ENCODE assay signal across 22 mouse cellular contexts in genomic region chr11:103665695-103666094, GRCm38 (mm10). TPM values are rescaled to one million over a fixed set of nuclear protein-coding genes. Genes with fewer than 3 reads are reported as not detected.
DNase-seq lines count a peak whose midpoint lies in the region; ATAC-seq and TF ChIP-seq lines count a peak whose summit lies in the region.
"Had no signal": no experiment of that assay in that cellular context is flagged by ENCODE, and none has a peak within 500 bp of the region (broad histone marks: within the 10 kb centered on the region; RNA-seq: fewer than 3 reads in every experiment).

No protein-coding gene starts in this region.

- 42% methylated on average over 1 of the region's 1 CpGs for WGBS in forebrain, embryonic 15.5 days
- 45% methylated on average over 1 of the region's 1 CpGs for WGBS in forebrain, embryonic 12.5 days
- WGBS in neural tube, embryonic 15.5 days = 71% methylated on average over 1 of the region's 1 CpGs

- no peak overlapping the region for H3K4me3 ChIP-seq in forebrain, embryonic 15.5 days
- H3K4me3 ChIP-seq in forebrain, embryonic 12.5 days (replicated peaks) = no peak overlapping the region
- H3K4me3 ChIP-seq in left cerebral cortex, adult 2 months = peak overlapping the region; percentile 30
- no peak overlapping the region for H3K4me3 ChIP-seq in cortical plate, adult 2 months (ENCODE audit: insufficient read depth, low read length)
- no peak overlapping the region for H3K4me3 ChIP-seq in neural tube, embryonic 15.5 days (replicated peaks)
- H3K4me3 ChIP-seq: embryonic facial prominence, embryonic 15.5 days; neural tube, embryonic 12.5 days had no signal

- H3K9me3 ChIP-seq in forebrain, embryonic 15.5 days = no peaks in the 10 kb centered on the region
- H3K9me3 ChIP-seq in forebrain, embryonic 12.5 days = no peaks in the 10 kb centered on the region
- H3K9me3 ChIP-seq in neural tube, embryonic 15.5 days (replicated peaks) = no peaks in the 10 kb centered on the region
- H3K9me3 ChIP-seq: embryonic facial prominence, embryonic 15.5 days; neural tube, embryonic 12.5 days had no signal

- no peaks in the 10 kb centered on the region; the same call in 1 of the 2 replicates for H3K27me3 ChIP-seq in forebrain, embryonic 15.5 days
- H3K27me3 ChIP-seq in forebrain, embryonic 12.5 days = peaks cover 49% of the 10 kb centered on the region
- H3K27me3 ChIP-seq in neural tube, embryonic 15.5 days (replicated peaks) = no peaks in the 10 kb centered on the region
- H3K27me3 ChIP-seq: embryonic facial prominence, embryonic 15.5 days had no signal

- H3K4me1 ChIP-seq in forebrain, embryonic 15.5 days = peaks cover 29% of the 10 kb centered on the region
- peaks cover 19% of the 10 kb centered on the region for H3K4me1 ChIP-seq in forebrain, embryonic 12.5 days
- peaks cover 28% of the 10 kb centered on the region for H3K4me1 ChIP-seq in cortical plate, adult 2 months (ENCODE audit: control insufficient read depth, insufficient read depth, low read length)
- H3K4me1 ChIP-seq in neural tube, embryonic 15.5 days = peaks cover 21% of the 10 kb centered on the region

- peak overlapping the region; percentile 82 for H3K27ac ChIP-seq in forebrain, embryonic 15.5 days (replicated peaks)
- no peak overlapping the region for H3K27ac ChIP-seq in forebrain, embryonic 12.5 days
- H3K27ac ChIP-seq in left cerebral cortex, adult 2 months = peak overlapping the region; percentile 84
- H3K27ac ChIP-seq in cortical plate, adult 2 months (ENCODE audit: insufficient read depth, low read length) = peak overlapping the region; percentile 93
- peak overlapping the region; percentile 54; the same call in 1 of the 2 replicates for H3K27ac ChIP-seq in neural tube, embryonic 15.5 days (replicated peaks)
- H3K27ac ChIP-seq: embryonic facial prominence, embryonic 15.5 days; neural tube, embryonic 12.5 days had no signal

- intact Hi-C loops in left cerebral cortex, adult 2 months (cut with DNase I) = loop anchor here (1.0 to 10.0 kb wide), 3 partner anchors 16 to 471 kb away; partner anchors contain the start of gene Rprml

- TF ChIP-seq POLR2A in cortical plate, adult 2 months (IDR thresholded peaks at IDR 0.05; ENCODE audit: extremely low read depth, insufficient read depth, low read length) = no peak

- peak; percentile 32; the same call in 1 of the 2 replicates for ATAC-seq in forebrain, embryonic 15.5 days (replicated peaks)
- ATAC-seq in forebrain, embryonic 12.5 days (ENCODE audit: low FRiP score) = no peak
- 0 out of 2 replicates have a peak, but pooled peaks have one; percentile 17 for ATAC-seq in neural tube, embryonic 15.5 days (ENCODE audit: low FRiP score)

- DNase-seq in left cerebral cortex, adult 2 months (ENCODE audit: extremely low spot score in 1 of 2, low spot score in 2 of 2) = no peak
- no peak for DNase-seq in left cerebral cortex, adult 9 months (ENCODE audit: low spot score in 2 of 2)
- DNase-seq in heart, adult 18-20 months = no peak
- DNase-seq: cerebellum, adult 8-10 months; gastrocnemius, postnatal 14 days; kidney, adult 2 months; kidney, postnatal 14 days; lung, adult 18-20 months; lung, postnatal 4 days; thymus, postnatal 4 days had no signal

- TF ChIP-seq CTCF in left cerebral cortex, adult 2 months (IDR thresholded peaks at IDR 0.05) = no peak
- TF ChIP-seq CTCF in cortical plate, adult 2 months (IDR thresholded peaks at IDR 0.05; ENCODE audit: extremely low read depth, insufficient read depth, low read length) = no peak

- no peak overlapping the region for H3K9ac ChIP-seq in forebrain, embryonic 15.5 days (replicated peaks)
- no peak overlapping the region for H3K9ac ChIP-seq in forebrain, embryonic 12.5 days
- H3K9ac ChIP-seq in neural tube, embryonic 15.5 days (replicated peaks) = no peak overlapping the region
- H3K9ac ChIP-seq: embryonic facial prominence, embryonic 15.5 days; neural tube, embryonic 12.5 days had no signal

- H3K36me3 ChIP-seq in forebrain, embryonic 15.5 days = no peaks in the 10 kb centered on the region
- no peaks in the 10 kb centered on the region for H3K36me3 ChIP-seq in forebrain, embryonic 12.5 days (replicated peaks)
- no peaks in the 10 kb centered on the region for H3K36me3 ChIP-seq in neural tube, embryonic 15.5 days
- H3K36me3 ChIP-seq: embryonic facial prominence, embryonic 15.5 days; neural tube, embryonic 12.5 days had no signal

- peak overlapping the region; percentile 19 for H3K4me2 ChIP-seq in forebrain, embryonic 15.5 days (replicated peaks)
- no peak overlapping the region for H3K4me2 ChIP-seq in forebrain, embryonic 12.5 days
- no peak overlapping the region for H3K4me2 ChIP-seq in neural tube, embryonic 15.5 days
- H3K4me2 ChIP-seq: embryonic facial prominence, embryonic 15.5 days had no signal

RNA-seq across cellular contexts. Expression of gene Rprml, which starts 16.3 kb away (rescaled TPM):
- polyA plus RNA-seq in forebrain, embryonic 15.5 days (2015; fragmentation: Nextera tagmentation; extraction: Ambion mirVana) = 8.8 TPM in 2 replicates
- polyA plus RNA-seq in forebrain, embryonic 12.5 days (2016; fragmentation: Nextera tagmentation; extraction: Ambion mirVana) = not detected in 2 replicates
- total RNA-seq in left cerebral cortex, adult 2 months (2021) = 10 to 100 TPM; 92.5 to 92.7 TPM
- polyA plus RNA-seq in cortical plate, adult 2 months (2012; rRNA removed) = 107 and 122 TPM in 2 replicates
- polyA plus RNA-seq in neural tube, embryonic 15.5 days (2015; fragmentation: Nextera tagmentation; extraction: Ambion mirVana) = 0.51 and 0.60 TPM in 2 replicates
- not detected for total RNA-seq in heart, adult 18-20 months (2021)
- total RNA-seq: adrenal gland, postnatal 14 days; common myeloid progenitor, adult 5-6 weeks; gastrocnemius, postnatal 14 days; heart, adult 8-10 months; liver, adult 2 months had no signal
- polyA plus RNA-seq: heart, embryonic 16.5 days; kidney, adult 2 months; liver, adult 2 months; neural tube, embryonic 12.5 days had no signal

RNA-seq across cellular contexts. Expression of gene Lyzl6, which starts 27.0 kb away (rescaled TPM):
- polyA plus RNA-seq in forebrain, embryonic 15.5 days (2015; fragmentation: Nextera tagmentation; extraction: Ambion mirVana) = not detected in 2 replicates
- not detected in 2 replicates for polyA plus RNA-seq in forebrain, embryonic 12.5 days (2016; fragmentation: Nextera tagmentation; extraction: Ambion mirVana)
- total RNA-seq in left cerebral cortex, adult 2 months (2021) = not detected
- not detected in 2 replicates for polyA plus RNA-seq in cortical plate, adult 2 months (2012; rRNA removed)
- polyA plus RNA-seq in neural tube, embryonic 15.5 days (2015; fragmentation: Nextera tagmentation; extraction: Ambion mirVana) = not detected in 2 replicates
- total RNA-seq in heart, adult 18-20 months (2021) = not detected
- total RNA-seq: adrenal gland, postnatal 14 days; common myeloid progenitor, adult 5-6 weeks; gastrocnemius, postnatal 14 days; heart, adult 8-10 months; left cerebral cortex, postnatal 25 days; liver, adult 2 months had no signal
- polyA plus RNA-seq: embryonic facial prominence, embryonic 15.5 days; heart, embryonic 16.5 days; kidney, adult 2 months; liver, adult 2 months; neural tube, embryonic 12.5 days had no signal

RNA-seq across cellular contexts. Expression of gene Gosr2, which starts 32.0 kb away (rescaled TPM):
- polyA plus RNA-seq in forebrain, embryonic 15.5 days (2015; fragmentation: Nextera tagmentation; extraction: Ambion mirVana) = 103 TPM in 2 replicates
- 95.2 and 95.4 TPM in 2 replicates for polyA plus RNA-seq in forebrain, embryonic 12.5 days (2016; fragmentation: Nextera tagmentation; extraction: Ambion mirVana)
- 10 to 100 TPM; 71.1 to 72.4 TPM for total RNA-seq in left cerebral cortex, adult 2 months (2021)
- polyA plus RNA-seq in cortical plate, adult 2 months (2012; rRNA removed) = 92.3 and 99.9 TPM in 2 replicates
- 80.7 and 84.0 TPM in 2 replicates for polyA plus RNA-seq in neural tube, embryonic 15.5 days (2015; fragmentation: Nextera tagmentation; extraction: Ambion mirVana)
- 10 to 100 TPM; 31.1 to 32.8 TPM for total RNA-seq in heart, adult 18-20 months (2021)

RNA-seq across cellular contexts. Expression of gene Gm884, which starts 44.8 kb away (rescaled TPM):
- polyA plus RNA-seq in forebrain, embryonic 15.5 days (2015; fragmentation: Nextera tagmentation; extraction: Ambion mirVana) = not detected in 2 replicates
- polyA plus RNA-seq in forebrain, embryonic 12.5 days (2016; fragmentation: Nextera tagmentation; extraction: Ambion mirVana) = not detected in 2 replicates
- total RNA-seq in left cerebral cortex, adult 2 months (2021) = under 1 TPM; 0.05 to 0.07 TPM
- polyA plus RNA-seq in cortical plate, adult 2 months (2012; rRNA removed) = not detected in 2 replicates
- polyA plus RNA-seq in neural tube, embryonic 15.5 days (2015; fragmentation: Nextera tagmentation; extraction: Ambion mirVana) = not detected in 2 replicates
- total RNA-seq in heart, adult 18-20 months (2021) = not detected
- total RNA-seq: adrenal gland, postnatal 14 days; common myeloid progenitor, adult 5-6 weeks; gastrocnemius, postnatal 14 days; heart, adult 8-10 months; left cerebral cortex, postnatal 25 days; liver, adult 2 months had no signal
- polyA plus RNA-seq: embryonic facial prominence, embryonic 15.5 days; heart, embryonic 16.5 days; kidney, adult 2 months; liver, adult 2 months; neural tube, embryonic 12.5 days had no signal

Comparison
In these comparisons a context has a peak if more than half of its experiments do, and no peak if none do; other contexts are left out.
1. RNA of gene Rprml, which starts 16.3 kb away (polyA plus RNA-seq): 107 to 122 TPM in cortical plate, adult 2 months; 8.8 TPM in forebrain, embryonic 15.5 days, 0.51 to 0.60 TPM in neural tube, embryonic 15.5 days and not detected in forebrain, embryonic 12.5 days; every median in the first group is over 10 times any median in the second.